Mouse (Mus musculus): Measurements from ENCODE around the gene Scp2.

Scp2 gene

DNA sequence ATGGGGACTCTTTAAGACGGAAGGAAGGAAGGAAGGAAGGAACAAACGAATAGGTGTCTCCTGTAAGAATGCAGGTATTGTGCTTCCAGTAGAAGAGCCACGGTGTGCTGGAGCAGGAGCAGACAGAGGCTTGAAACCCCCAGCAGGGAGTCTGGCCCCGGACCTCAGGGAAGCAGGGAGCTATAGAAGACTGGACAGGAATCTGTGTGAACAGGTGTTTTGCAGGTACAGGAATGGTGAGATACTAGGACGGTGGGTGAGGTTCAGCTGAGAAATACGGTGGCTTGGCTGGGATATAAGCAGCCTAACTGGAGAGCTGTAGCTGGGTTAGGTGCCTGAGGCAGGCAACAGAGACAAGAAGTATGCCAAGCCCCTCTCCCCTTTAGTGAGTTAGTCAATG, 124.6 kb downstream of the Scp2 start:
- no peak for DNase-seq (ENCODE audit: extremely low read depth, insufficient read length, low spot score)

DNA sequence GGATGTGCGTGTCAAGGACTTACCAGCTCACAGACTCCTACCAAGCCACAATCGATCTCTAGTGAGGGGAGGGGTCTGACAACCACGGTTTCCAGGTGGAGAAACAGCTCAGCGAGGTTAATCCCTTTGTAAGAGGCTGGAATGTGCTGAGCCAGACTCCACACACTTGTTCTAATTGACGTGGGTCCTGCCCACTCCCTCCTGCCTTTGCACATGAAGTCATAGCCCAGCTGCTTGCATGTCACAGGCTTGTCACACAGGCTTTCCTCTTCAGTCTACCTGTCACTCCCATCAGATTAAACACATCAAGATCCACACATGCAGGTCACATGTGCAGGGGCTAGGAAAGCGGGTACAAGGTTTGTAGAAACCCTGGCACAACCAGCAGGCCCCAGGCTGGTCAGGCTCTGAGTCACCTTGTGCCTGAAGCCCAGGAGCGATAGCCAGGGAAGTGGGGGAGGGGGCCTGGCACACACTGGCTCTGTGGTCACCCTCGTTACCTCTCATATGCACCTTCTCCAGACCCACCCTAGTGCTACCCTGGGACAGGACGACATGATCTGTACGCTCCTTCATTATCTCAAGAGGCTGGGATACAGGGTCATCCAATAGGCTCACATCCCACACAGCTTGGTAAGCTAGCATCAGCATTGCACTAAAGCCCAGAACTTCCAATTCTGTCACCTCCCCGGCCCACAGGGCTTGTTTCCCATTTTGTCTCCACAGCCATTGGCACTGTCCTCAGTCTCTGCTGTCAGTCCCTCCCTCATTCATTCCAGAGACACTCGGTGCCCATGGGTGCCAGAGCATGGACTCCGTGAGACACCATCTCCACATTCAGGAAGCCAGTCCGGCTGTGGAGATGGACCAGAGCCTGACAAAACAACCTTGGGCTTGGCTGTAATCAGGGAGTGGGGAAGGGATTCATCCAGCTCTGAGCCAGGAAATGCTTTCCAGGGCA, 125.6 kb downstream of the Scp2 start:
- peak; percentile 68 for DNase-seq (ENCODE audit: extremely low read depth, insufficient read length, low spot score)

DNA sequence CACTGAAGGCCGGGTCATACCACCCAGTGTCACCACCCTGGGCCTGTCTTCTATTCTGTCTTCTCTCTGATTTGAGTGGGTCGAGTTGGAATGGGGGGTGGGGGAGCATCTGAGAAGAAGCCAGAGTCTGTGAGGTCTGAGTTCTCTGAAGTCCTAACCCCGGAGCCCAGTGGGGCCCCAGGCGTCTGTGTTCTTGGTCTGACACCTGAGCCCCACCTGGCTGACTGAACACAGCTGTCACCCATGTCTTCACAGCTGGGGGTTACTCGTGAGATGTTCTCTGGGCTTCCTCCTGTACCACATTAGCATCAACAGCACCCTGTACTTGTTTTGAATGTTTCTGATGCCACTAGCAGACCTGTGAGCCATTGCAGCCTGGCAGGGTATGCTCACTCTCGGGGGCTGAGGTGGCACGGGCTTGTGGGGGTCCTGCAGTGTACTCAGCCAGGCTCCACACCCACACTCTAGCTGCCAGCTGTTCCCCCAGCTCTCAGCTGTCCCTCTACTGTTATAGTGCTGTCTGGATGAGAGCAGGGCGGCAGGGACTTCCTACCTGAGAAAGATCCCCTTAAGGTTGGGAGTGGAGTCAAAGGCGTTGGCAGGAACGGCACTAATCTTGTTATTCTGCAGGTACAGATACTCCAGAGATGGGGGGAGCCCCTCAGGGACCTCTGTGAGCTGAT, 126.4 kb downstream of the Scp2 start:
- no peak for DNase-seq (ENCODE audit: extremely low read depth, insufficient read length, low spot score)

DNA sequence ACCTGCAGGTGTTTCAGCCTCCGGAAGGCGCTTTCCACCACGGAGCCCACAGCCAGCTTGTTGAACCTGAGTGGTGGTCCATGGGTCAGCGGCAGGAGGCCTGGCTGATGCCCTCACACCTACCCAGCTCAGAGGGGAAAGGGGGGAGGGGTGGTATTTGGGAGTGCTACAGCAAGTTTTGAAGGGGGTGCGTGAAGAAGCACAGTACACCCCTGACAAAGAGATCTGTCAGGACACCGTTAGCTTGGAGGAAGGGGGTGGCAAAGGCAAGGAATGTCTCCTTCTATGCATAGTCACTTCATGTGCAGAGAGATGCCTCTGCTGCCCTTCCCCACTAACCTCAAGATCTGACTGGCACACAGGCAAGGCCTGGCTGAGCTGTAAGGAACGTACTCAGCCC, 127.0 kb downstream of the Scp2 start:
- DNase-seq (ENCODE audit: extremely low read depth, insufficient read length, low spot score), result no peak

DNA sequence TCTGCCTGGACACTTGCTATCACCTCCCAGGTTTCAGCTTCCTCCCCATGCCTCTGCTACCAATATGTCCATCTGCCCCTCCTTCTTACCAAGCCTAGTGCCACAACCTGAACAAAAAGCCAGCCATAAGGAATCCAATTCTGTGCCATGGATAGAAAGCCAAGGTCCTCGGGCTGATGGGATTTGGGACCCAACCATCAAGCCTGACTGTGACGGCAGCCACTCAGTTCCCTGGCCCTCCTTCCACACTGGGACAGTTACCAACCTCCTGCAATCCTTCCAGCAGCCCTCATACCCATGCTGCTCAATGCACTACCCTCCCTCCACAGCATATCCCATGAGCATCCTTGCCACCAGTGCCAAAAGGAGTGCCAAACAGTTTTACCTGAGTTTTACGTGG, 128.5 kb downstream of the Scp2 start:
- no peak for DNase-seq (ENCODE audit: extremely low read depth, insufficient read length, low spot score)

DNA sequence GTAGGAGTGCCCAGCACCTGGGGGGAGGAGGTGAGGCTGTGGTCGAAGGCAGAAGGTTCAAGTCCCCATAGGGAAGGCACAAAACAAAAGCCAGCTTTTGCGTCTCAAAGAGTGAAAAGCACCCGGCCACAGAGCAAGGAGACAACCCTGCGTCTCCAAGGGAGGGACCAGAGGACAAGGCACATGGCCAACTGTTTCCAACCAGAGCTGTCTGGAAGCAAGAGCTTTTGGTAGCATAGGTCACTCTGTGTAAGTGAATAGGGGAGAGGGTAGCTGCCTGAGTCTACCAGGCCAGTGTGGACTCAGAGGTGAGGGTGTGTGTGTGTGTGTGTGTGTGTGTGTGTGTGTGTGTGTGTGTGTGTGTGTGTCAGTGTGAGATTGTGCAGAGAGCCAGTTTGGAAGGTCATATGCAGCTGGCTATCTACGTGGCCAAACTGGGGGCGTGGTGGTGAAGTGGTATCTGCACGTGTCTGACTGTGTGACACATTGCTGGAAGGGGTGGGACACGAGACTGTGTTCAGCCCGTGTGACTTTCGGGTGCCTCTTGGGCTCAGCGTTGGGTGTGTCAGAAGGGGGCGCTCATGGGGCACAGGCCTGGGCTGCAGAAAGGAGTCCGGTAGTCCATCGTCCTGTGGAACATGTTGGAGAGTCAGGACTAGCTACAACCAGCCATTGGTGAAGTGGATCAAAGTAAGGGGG, 129.6 kb downstream of the Scp2 start:
- DNase-seq (ENCODE audit: extremely low read depth, insufficient read length, low spot score), result no peak

DNA sequence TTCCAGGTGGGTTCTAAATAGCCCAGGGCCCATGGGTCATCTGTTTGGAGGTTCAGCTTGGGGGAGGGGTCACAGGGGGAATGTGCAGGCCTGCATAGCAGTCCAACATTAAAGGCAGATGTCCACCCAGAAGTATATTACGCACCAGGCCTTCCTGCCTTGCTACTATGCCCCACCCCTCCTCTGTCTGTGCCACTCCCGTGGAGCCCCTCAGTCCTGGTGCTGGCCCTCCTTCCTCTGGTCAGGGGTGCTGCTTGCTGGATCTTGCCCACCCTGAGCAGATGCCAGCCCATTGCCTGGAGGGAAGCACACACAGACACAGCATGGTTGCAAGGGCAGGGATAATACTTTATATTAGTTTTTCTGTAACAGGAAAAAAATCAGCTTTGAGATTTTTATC, 130.3 kb downstream of the Scp2 start:
- no peak for DNase-seq (ENCODE audit: extremely low read depth, insufficient read length, low spot score)

DNA sequence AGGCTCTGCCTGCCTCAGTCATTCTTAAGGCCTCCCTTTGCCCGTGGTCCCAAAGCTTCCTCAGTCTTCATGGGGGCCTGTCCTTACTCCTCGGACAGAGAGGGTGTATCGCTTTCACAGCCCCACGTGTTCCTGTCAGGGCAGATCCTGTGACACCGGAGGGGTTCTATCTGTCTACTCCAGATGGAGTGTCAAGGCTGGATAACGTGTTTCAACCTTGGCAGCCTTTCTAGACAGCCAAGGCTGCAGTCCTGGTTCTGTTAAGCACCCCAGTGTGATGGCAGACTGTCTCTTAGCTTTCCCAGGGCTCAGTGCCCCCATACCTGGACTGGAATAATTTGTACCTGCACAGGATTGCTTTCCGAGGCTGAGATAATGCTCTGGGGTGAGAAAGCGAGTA, 136.3 kb downstream of the Scp2 start:
- DNase-seq (ENCODE audit: extremely low read depth, insufficient read length, low spot score), result no peak

DNA sequence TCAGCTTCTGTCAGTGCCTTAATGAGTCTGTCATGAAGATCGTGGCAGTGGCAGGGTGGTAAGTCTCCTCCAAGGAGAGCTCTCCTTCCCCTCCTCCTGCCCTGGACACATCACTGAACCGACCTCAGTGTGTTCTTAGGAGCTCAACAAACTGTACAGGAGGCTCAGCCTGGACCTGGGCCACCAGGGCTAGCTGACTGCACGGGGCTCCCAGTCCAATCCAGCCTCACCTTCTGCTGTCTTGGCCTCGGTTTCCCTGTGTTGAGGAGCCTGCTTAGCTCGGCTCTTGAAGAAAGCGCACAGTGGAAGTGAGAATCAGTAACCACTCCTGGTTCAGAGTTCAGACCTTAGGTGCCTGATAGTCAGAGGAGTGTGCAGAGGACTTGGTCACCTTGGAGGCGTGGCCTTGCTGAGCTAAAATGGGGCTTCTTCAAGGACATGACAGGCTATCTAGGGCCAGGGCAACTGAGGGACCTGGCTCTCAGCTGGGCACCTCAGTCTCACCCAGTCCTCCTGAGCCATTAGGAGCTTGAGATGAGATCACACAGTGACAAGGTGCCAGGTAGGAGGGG, 137.2 kb downstream of the Scp2 start:
- no peak for DNase-seq (ENCODE audit: extremely low read depth, insufficient read length, low spot score)

DNA sequence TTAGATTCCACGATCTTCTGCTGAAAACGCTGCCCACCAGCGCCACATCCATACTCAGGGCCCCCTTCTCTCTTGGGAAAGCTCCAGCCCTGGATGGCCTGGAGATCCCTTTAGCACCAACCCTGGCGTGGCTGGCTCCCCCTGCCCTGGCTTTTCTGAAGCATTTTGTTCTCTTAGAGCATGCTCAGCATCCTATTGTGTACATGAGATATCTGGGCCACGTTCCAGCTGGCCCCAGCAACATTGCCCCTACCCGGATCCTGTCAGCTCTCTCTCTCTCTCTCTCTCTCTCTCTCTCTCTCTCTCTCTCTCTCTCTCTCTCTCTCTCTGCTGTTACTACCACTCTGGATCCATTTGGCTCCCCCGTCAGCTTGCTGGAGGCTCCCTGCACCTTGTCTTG, 139.5 kb downstream of the Scp2 start:
- no peak for DNase-seq (ENCODE audit: extremely low read depth, insufficient read length, low spot score)

DNA sequence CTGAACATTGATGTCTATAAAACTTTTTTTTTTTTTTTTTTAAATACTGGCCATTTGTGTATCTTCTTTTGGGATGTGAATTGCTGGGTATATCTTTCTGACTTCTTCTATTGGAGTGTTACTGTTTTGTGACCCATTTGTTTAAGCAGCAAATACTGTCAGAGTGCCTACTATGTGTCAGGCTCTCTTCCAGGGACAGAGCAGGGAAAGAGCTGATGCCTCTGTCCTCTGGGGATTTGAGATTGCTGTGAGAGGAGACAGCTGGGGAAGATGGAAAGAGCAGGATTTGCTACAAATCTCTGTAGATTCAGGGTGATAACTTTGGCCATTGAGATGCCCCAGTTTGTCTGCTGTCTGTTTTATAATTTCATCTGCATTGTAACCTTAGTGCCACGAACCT, 145.4 kb downstream of the Scp2 start:
- DNase-seq (ENCODE audit: extremely low read depth, insufficient read length, low spot score), result no peak

DNA sequence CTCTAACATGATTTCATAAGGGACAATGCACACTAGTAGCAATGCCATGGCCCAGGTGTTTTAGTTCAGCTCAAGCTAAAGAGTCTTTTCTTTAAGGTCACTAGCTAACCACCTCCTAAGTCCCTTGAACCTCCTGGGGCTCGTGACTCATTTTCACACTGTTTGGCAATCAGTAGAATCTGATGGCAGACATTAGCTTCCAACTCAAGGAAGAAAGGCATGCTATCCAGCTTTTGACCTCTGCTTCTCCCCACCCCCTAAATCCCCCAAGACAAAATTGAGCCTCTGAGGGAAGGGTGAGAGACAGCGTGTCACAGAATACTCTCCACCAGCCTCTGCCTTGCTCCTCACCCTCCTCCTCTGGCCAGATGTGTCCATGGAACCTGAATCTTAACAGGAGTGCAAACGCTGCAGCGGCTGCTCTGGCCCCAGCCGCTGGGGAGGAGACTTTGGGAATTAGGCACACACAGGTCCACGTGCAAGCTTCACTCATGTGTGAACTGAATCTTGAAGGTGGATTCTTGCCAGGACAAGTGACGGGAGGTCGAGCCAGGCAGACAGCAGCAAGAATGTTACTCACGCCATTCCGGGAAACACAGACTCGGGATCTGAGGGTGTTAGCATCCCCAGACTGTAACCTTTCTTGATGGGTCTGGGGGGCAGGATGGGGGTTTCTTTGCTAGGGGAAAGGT, 146.0 kb downstream of the Scp2 start:
- DNase-seq (ENCODE audit: extremely low read depth, insufficient read length, low spot score), result peak; percentile 47

DNA sequence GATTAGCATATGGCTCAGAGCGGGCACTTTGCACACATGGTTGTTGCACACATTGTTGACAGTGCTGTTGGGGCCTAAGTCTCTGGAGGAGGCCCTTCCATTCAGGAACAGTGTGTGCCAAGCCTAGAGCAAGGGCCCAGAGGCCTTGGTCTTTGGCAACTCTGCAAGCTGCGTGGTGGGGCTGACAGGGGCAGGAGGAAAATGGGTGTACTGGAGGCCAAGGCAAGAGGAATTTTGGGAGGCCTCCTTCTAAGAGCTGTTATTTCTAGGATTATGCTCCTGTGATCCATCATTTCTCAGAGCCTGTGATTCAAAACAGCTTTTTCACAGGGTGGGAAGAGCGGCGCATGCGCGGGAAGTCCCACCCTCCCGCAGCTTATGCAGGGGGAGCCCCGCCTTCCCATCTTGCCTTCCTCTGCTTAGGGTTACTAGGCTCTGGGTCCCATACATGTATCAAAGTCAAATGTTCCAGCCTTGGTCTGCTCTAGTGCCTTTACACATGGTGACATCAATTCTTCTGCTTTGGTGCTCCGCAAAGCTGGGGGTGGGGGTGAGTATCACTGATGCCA, 148.3 kb downstream of the Scp2 start:
- DNase-seq (ENCODE audit: extremely low read depth, insufficient read length, low spot score), result no peak

DNA sequence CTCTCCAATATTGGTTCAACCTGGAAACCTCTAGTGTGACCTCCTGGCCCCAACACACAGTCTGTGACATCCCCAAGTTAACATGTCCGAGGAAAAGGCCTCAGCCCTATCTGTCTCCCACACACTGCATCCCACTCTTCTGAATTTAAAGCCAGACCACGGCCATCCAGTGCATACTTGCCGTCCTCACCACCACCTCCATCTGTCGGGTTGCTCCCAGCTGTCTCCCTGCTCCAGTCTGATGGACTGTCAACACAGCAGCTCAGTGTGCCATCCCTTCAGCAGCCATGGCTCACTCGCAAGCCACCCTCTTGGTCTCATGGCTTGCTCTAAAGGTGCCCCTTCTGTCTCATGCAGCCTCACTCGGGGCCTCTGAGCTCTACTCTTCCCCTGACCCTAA, 149.1 kb downstream of the Scp2 start:
- no peak for DNase-seq (ENCODE audit: extremely low read depth, insufficient read length, low spot score)

DNA sequence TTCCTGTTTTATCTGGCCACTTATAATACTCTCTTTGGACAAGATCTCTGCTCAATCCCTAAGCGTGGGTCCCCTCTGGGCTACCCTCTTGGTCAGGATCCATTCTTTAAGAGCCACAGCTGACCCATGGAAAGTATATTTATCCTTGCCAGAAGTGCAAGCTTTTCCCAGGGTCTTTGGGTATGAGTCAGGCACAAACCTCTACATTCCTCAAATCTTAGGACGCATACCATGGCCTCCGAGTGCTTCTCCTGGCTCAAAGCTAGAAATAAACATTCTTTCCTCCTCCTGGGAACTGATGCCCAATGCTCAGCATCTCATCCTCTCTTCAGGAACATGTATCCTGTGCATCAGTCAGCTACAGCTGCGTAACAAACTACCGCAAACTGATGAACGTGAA, 149.8 kb downstream of the Scp2 start:
- peak; percentile 29 for DNase-seq (ENCODE audit: extremely low read depth, insufficient read length, low spot score)

Measured in 3134 (cell line).